Mouse (Mus musculus): ENCODE measurements around the gene Vsir. TPM values are rescaled to one million over a fixed set of nuclear protein-coding genes. Genes with fewer than 3 reads are reported as not detected.

Vsir gene
- polyA plus RNA-seq, 1 experiment from 2014 or later: 1.3 TPM

- H3K9ac ChIP-seq: no peak overlapping the region
- H3K9me3 ChIP-seq: no peaks in the 10 kb centered on the region
- no peak for ATAC-seq (ENCODE audit: low FRiP score)
- H3K4me2 ChIP-seq: no peak overlapping the region
- WGBS: 84% methylated on average over 4 of the region's 4 CpGs
- H3K27me3 ChIP-seq: no peaks in the 10 kb centered on the region
- no peaks in the 10 kb centered on the region for H3K36me3 ChIP-seq (replicated peaks)
- H3K27ac ChIP-seq: no peak overlapping the region
- no peak overlapping the region for H3K4me3 ChIP-seq (replicated peaks)
- no peaks in the 10 kb centered on the region for H3K4me1 ChIP-seq
These were observed 10.8 kb downstream of the Vsir start for GRCm38 (mm10) chr10:60357441-60357840.

GRCm38 (mm10) chr10:60357901-60358300 is 11.2 kb downstream of the Vsir start:
- Histone ChIP-seq H3K4me3 (replicated peaks) (no peak overlapping the region), H3K9me3 (no peaks in the 10 kb centered on the region), H3K9ac (no peak overlapping the region), H3K27me3 (no peaks in the 10 kb centered on the region), H3K4me2 (no peak overlapping the region), H3K4me1 (no peaks in the 10 kb centered on the region), H3K27ac (no peak overlapping the region), H3K36me3 (replicated peaks) (no peaks in the 10 kb centered on the region)
- WGBS: 93% methylated on average over 14 of the region's 14 CpGs
- no peak for ATAC-seq (ENCODE audit: low FRiP score)

GRCm38 (mm10) chr10:60358776-60359175 is 12.1 kb downstream of the Vsir start:
- H3K9me3 ChIP-seq: no peaks in the 10 kb centered on the region
- no peaks in the 10 kb centered on the region for H3K36me3 ChIP-seq (replicated peaks)
- H3K9ac ChIP-seq: no peak overlapping the region
- H3K4me2 ChIP-seq: no peak overlapping the region
- ATAC-seq (ENCODE audit: low FRiP score): no peak
- no peaks in the 10 kb centered on the region for H3K4me1 ChIP-seq
- no peaks in the 10 kb centered on the region for H3K27me3 ChIP-seq
- 27% methylated on average over 4 of the region's 4 CpGs for WGBS
- no peak overlapping the region for H3K4me3 ChIP-seq (replicated peaks)
- no peak overlapping the region for H3K27ac ChIP-seq

GRCm38 (mm10) chr10:60361615-60362309 is 15.1 kb downstream of the Vsir start:
- H3K4me3 ChIP-seq (replicated peaks): no peak overlapping the region
- no peak overlapping the region for H3K27ac ChIP-seq
- no peaks in the 10 kb centered on the region for H3K27me3 ChIP-seq
- H3K36me3 ChIP-seq (replicated peaks): no peaks in the 10 kb centered on the region
- H3K4me2 ChIP-seq: no peak overlapping the region
- H3K4me1 ChIP-seq: peaks cover 3% of the 10 kb centered on the region; the same call in 1 of the 2 replicates
- no peaks in the 10 kb centered on the region for H3K9me3 ChIP-seq
- WGBS: 62% methylated on average over 12 of the region's 12 CpGs
- ATAC-seq (ENCODE audit: low FRiP score): no peak
- H3K9ac ChIP-seq: no peak overlapping the region

- Histone ChIP-seq H3K4me1 (peaks cover 3% of the 10 kb centered on the region; the same call in 1 of the 2 replicates), H3K9me3 (no peaks in the 10 kb centered on the region), H3K27me3 (no peaks in the 10 kb centered on the region), H3K27ac (no peak overlapping the region), H3K9ac (no peak overlapping the region), H3K4me2 (no peak overlapping the region), H3K36me3 (replicated peaks) (no peaks in the 10 kb centered on the region), H3K4me3 (replicated peaks) (no peak overlapping the region)
- WGBS: 81% methylated on average over 2 of the region's 2 CpGs
- ATAC-seq (ENCODE audit: low FRiP score): no peak
These were observed 15.6 kb downstream of the Vsir start for GRCm38 (mm10) chr10:60362310-60362628.

GRCm38 (mm10) chr10:60363426-60363825 is 16.8 kb downstream of the Vsir start:
- peaks cover 3% of the 10 kb centered on the region; the same call in 1 of the 2 replicates for H3K4me1 ChIP-seq
- WGBS: 66% methylated on average over 6 of the region's 6 CpGs
- no peak overlapping the region for H3K27ac ChIP-seq
- no peak for ATAC-seq (ENCODE audit: low FRiP score)
- H3K4me3 ChIP-seq (replicated peaks): no peak overlapping the region
- H3K9ac ChIP-seq: no peak overlapping the region
- no peaks in the 10 kb centered on the region for H3K36me3 ChIP-seq (replicated peaks)
- no peak overlapping the region for H3K4me2 ChIP-seq
- no peaks in the 10 kb centered on the region for H3K27me3 ChIP-seq
- H3K9me3 ChIP-seq: no peaks in the 10 kb centered on the region

- no peak overlapping the region for H3K9ac ChIP-seq
- H3K9me3 ChIP-seq: no peaks in the 10 kb centered on the region
- 93% methylated on average over 2 of the region's 2 CpGs for WGBS
- H3K27ac ChIP-seq: no peak overlapping the region
- no peaks in the 10 kb centered on the region for H3K27me3 ChIP-seq
- H3K36me3 ChIP-seq (replicated peaks): no peaks in the 10 kb centered on the region
- ATAC-seq (ENCODE audit: low FRiP score): no peak
- H3K4me2 ChIP-seq: no peak overlapping the region
- peaks cover 3% of the 10 kb centered on the region; the same call in 1 of the 2 replicates for H3K4me1 ChIP-seq
- H3K4me3 ChIP-seq (replicated peaks): no peak overlapping the region
These were observed 20.5 kb downstream of the Vsir start for GRCm38 (mm10) chr10:60367145-60367544.

- peaks cover 3% of the 10 kb centered on the region; the same call in 1 of the 2 replicates for H3K4me1 ChIP-seq
- no peak overlapping the region for H3K27ac ChIP-seq
- no peak overlapping the region for H3K9ac ChIP-seq
- no peak overlapping the region for H3K4me3 ChIP-seq (replicated peaks)
- H3K27me3 ChIP-seq: no peaks in the 10 kb centered on the region
- H3K9me3 ChIP-seq: no peaks in the 10 kb centered on the region
- 84% methylated on average over 4 of the region's 4 CpGs for WGBS
- no peaks in the 10 kb centered on the region for H3K36me3 ChIP-seq (replicated peaks)
- H3K4me2 ChIP-seq: no peak overlapping the region
- ATAC-seq (ENCODE audit: low FRiP score): no peak
These were observed 21.3 kb downstream of the Vsir start for GRCm38 (mm10) chr10:60367904-60368303.

- H3K27ac ChIP-seq: no peak overlapping the region
- H3K9me3 ChIP-seq: no peaks in the 10 kb centered on the region
- H3K4me2 ChIP-seq: no peak overlapping the region
- ATAC-seq (ENCODE audit: low FRiP score): no peak
- 91% methylated on average over 6 of the region's 6 CpGs for WGBS
- no peaks in the 10 kb centered on the region for H3K27me3 ChIP-seq
- H3K4me3 ChIP-seq (replicated peaks): no peak overlapping the region
- H3K9ac ChIP-seq: no peak overlapping the region
- peaks cover 5% of the 10 kb centered on the region for H3K4me1 ChIP-seq
- H3K36me3 ChIP-seq (replicated peaks): no peaks in the 10 kb centered on the region
These were observed 22.8 kb downstream of the Vsir start for GRCm38 (mm10) chr10:60369405-60369804.

- Histone ChIP-seq H3K36me3 (replicated peaks) (no peaks in the 10 kb centered on the region), H3K27me3 (no peaks in the 10 kb centered on the region), H3K27ac (no peak overlapping the region), H3K4me3 (replicated peaks) (no peak overlapping the region), H3K9me3 (no peaks in the 10 kb centered on the region), H3K4me1 (peaks cover 5% of the 10 kb centered on the region), H3K4me2 (no peak overlapping the region), H3K9ac (no peak overlapping the region)
- no peak for ATAC-seq (ENCODE audit: low FRiP score)
- 83% methylated on average over 2 of the region's 2 CpGs for WGBS
These were observed 23.4 kb downstream of the Vsir start for GRCm38 (mm10) chr10:60370098-60370497.

- H3K4me3 ChIP-seq (replicated peaks): no peak overlapping the region
- H3K4me2 ChIP-seq: no peak overlapping the region
- no peaks in the 10 kb centered on the region for H3K36me3 ChIP-seq (replicated peaks)
- peaks cover 5% of the 10 kb centered on the region for H3K4me1 ChIP-seq
- WGBS: 80% methylated on average over 5 of the region's 5 CpGs
- no peak overlapping the region for H3K9ac ChIP-seq
- ATAC-seq (ENCODE audit: low FRiP score): no peak
- no peaks in the 10 kb centered on the region for H3K9me3 ChIP-seq
- no peak overlapping the region for H3K27ac ChIP-seq
- no peaks in the 10 kb centered on the region for H3K27me3 ChIP-seq
These were observed 24.0 kb downstream of the Vsir start for GRCm38 (mm10) chr10:60370601-60371061.

- H3K4me2 ChIP-seq: no peak overlapping the region
- no peak overlapping the region for H3K9ac ChIP-seq
- H3K4me1 ChIP-seq: peaks cover 5% of the 10 kb centered on the region
- ATAC-seq (ENCODE audit: low FRiP score): no peak
- no peaks in the 10 kb centered on the region for H3K36me3 ChIP-seq (replicated peaks)
- 82% methylated on average over 5 of the region's 5 CpGs for WGBS
- H3K9me3 ChIP-seq: no peaks in the 10 kb centered on the region
- no peak overlapping the region for H3K27ac ChIP-seq
- H3K4me3 ChIP-seq (replicated peaks): no peak overlapping the region
- no peaks in the 10 kb centered on the region for H3K27me3 ChIP-seq
These were observed 25.1 kb downstream of the Vsir start for GRCm38 (mm10) chr10:60371596-60372386.

GRCm38 (mm10) chr10:60373543-60373936 is 26.9 kb downstream of the Vsir start:
- Histone ChIP-seq H3K4me3 (replicated peaks) (no peak overlapping the region), H3K4me1 (peaks cover 5% of the 10 kb centered on the region), H3K9me3 (no peaks in the 10 kb centered on the region), H3K27me3 (no peaks in the 10 kb centered on the region), H3K4me2 (no peak overlapping the region), H3K9ac (no peak overlapping the region), H3K27ac (no peak overlapping the region), H3K36me3 (replicated peaks) (no peaks in the 10 kb centered on the region)
- ATAC-seq (ENCODE audit: low FRiP score): no peak
- 78% methylated on average over 6 of the region's 6 CpGs for WGBS
